Mouse (Mus musculus) hindlimb bud, embryonic 11.5 days (tissue): ENCODE results near the gene Gfap.

Experiments used
- DNase-seq: peaks from one replicate; pipeline ENCODE4 v3.0.0-alpha.2; 2012; ENCODE audit warnings: low read depth, low spot score; ENCODE audit errors: extremely low spot score

Gene Gfap

DNA sequence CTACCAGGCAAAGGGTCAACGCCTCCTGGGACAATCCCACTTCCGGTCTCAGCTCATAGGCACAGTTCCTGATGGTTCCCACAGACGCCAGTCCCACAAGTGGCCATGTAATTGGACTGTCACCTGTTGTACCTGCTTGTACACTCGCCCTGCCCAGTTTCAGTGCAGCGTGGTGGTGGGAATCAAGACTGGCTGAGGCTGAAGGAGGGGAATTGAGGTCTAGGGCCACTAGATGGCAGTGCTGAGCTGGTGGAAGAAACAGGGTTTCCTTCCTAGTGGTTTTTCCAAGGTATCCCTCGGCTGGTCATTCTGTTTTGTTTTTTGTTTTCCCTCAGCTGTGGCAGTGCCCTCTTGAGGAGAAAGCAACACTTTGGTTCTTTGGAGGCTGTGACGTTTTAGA lies at the start of gene Gfap:
Gene Gfap, minus strand, starts transcription at position 150 of the 400 bp plus-strand sequence.
- DNase-seq = peak; percentile 91

DNA sequence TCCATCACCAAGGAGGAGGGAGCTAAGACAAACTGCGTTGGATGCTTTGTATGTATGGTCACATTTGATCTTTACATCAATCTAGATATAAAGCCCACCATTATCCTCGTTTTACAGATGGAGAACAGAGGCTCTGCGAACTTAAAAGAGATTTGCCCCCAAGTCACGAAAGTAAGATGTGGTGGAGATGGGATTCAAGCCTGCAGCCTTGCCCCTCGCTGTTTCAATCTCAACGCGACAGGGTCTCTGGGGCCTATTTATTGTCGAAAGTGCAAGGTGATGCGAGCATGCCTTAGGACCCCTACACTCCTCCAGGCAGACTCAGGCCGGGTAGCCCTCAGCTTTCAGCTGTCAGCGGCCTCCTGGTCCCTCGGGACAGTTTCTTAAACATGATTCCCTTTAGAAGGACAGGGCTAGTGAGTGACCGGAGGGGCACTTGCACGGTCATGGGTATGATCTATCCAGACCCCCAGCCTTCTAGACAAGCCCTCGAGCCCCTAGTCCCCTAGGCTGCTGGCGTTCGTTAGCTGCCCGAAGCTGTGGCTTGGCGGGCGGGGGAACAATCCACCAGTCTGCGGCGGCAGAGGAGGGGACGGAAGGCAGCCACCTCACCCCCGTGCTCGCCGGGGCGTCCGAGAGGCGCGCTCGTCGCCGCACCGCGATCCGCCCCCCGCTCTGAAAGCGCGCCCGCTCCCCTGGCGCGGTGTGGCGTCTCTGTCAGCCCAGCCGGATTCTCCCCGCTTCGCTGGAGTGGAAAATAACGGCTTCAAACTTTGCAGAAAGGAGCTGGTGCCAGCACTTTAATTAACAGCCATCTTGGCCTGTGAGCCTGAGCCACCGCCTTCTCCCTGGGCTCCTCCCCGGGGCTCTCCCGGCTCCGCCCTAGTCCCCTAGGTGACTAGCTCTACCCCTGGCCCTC lies 47.6 kb upstream of the Gfap start:
- DNase-seq = no peak

- DNase-seq = no peak
Observed at GRCm38 (mm10) chr11:102946992-102947343, 46.3 kb upstream of the Gfap start.

- no peak for DNase-seq
Observed at GRCm38 (mm10) chr11:102946265-102946991, 45.7 kb upstream of the Gfap start, which contains the start of gene C1ql1. Gene C1ql1, minus strand, starts transcription at chr11:102946688.

DNA sequence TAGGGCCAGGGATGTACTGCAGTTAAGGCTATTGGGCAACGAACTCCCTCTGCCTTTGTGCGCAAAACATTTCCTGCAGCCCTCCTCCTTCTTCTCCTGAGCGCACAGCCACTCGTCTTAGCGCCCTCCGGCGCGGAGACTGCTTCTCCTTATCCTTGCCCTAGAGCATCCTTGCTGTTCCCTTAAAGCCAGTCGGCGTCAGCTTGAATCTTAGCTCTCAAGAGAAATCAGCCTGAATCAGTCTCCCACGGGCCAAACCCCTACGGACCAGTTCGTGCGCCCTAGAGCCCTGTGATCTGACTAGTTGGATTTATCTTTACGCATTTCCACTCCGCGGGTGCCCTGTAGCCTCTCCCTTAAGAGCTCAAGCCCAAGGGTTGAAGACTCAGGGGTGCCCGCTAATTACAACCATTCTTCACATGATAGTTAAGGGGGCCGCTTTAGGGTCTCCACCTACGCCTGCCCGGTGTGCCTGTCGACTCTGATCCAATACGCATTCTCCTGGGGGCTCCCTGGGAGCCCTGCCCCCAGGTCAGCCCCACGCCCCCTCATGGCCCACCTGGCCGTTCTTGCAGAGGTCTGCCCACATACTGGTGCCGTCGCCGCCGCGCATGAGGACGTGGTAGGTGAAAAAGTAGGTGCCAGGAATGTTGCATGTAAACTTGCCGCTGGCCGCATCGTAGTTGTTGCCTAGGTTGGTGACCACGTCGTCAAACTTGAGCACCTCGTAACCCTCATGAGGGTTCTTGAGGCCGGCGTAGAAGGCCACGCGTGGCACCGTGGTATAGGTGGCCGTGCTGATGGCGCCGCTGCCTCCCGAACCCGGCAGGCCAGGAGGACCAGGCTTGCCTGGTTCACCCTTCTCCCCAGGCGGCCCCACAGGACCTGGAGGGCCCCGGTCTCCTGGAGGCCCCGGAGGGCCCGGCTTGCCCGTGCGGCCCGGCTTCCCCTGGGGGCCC lies 44.9 kb upstream of the Gfap start:
- no peak for DNase-seq

- DNase-seq = no peak
Observed at GRCm38 (mm10) chr11:102941236-102941635, 40.5 kb upstream of the Gfap start.

DNA sequence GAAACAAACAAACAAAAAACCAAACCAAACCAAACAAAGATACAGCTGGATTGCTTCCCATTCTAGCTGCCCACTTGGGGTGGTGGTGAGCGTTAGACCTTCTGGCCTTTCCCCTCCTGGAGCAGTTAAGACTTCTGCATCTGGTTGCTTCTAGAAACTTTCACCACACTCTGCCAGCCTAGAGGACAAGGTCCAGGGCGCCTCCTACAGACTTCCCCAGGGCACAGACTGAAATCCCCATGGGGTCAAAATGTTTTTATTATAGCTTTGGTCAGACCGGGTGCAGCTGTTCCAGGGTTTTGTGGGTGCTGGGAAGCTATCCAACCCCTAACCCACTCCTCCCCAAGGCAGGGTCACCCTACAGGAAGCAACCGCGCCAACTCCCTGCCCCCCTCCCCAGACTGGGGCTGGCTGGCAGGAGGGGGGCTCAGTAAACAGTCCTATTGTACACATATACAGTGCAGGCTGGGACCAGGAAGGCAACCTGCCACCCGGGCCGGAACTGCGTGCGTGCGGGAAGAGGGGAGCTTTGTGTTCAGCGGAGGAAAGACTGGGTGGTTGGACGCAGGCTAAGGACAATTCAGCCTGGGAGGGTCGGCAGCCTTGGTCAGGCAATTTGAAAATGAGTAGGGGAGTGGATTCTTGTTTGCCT lies 38.4 kb upstream of the Gfap start:
- DNase-seq = no peak

DNA sequence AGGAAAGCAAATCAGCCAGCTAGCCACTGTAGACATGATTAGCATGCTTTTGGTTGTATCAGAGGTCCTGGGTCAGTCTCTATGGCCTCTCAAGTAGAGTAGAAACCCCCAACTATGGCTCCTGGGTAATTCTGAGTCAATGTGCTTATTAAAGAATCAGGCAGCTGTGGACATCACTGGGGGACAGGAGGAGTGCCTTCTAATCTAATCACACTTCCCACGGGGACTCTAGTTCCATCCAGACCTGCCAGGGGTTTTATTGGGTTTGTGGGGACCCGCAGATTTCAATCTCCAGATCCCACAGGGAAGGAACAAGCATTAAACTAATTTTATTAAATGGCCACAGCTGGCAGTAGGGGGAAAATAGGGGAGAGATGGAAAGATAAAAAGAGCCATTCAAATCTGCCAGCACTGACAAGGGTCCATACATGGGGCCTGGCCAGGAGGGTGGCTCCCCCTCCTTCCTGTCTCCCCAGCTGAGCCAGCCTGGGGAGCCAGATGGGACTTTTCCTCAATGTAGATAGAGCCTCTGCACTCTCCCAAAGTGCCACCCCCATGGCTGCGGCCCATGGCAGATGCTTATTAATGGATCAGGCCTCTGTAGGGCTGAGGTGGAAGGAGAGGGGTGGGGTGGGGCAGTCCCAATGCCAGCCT lies 36.9 kb upstream of the Gfap start:
- no peak for DNase-seq

DNA sequence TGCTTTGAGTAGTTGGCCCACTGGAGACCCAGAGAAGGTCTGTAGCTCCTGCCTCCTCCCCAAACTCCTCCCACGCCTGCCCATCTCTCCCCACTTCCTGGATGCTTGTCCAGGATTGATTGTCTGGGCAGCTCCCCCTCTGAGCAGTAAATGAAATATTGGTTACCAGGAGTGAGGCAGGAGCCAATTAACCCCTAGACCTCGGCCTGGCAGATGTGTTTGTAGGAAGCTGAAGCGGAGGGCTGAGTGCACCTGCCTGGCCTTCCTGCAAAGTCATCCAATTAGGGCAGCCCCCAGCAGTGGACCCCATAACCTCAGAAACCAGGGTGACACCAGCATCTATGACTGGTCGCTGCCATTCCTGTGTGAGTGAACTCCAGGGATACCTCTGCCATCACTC lies 35.6 kb upstream of the Gfap start:
- no peak for DNase-seq

DNA sequence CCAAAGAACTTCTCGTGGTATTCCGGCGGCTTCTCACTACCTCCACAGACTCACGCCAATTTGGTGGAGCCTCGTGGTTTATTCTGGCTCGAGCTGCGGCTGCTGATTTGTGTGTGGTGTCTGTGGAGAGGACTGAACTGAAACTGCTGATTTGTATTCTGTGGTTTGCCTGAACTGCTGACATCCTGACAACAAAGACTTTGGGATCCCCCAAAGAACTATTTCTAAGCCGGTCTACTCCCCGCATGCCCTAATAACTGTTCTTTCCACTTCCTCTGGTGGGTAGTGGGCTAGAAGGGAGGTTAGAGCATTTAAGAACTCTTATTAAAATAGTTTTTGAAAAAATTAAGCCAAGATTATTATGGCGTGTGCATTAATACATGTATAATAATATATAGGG lies 30.0 kb upstream of the Gfap start:
- DNase-seq = no peak

DNA sequence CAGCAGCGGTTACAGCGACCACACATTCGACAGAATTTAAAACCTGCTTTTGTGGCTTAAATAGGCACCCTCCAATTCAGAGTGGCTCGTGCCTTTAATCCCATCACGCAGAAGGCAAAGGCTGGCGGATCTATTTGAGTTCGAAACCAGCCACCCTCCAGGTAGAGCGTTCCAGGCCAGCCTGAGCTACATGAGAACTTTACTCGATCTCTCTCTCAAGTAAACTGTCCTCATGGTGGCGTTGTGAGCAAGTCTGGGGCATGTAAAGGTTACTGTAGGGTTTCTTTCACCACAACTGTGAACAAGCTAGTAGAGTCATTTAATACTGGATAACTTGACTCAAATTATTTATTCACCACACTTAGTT lies 24.6 kb upstream of the Gfap start:
- DNase-seq = no peak

GRCm38 (mm10) chr11:102924557-102925350 lies 24.0 kb upstream of the Gfap start, which contains the start of gene Kif18b:
Gene Kif18b, minus strand, starts transcription at chr11:102925124.
- peak; percentile 94 for DNase-seq

DNA sequence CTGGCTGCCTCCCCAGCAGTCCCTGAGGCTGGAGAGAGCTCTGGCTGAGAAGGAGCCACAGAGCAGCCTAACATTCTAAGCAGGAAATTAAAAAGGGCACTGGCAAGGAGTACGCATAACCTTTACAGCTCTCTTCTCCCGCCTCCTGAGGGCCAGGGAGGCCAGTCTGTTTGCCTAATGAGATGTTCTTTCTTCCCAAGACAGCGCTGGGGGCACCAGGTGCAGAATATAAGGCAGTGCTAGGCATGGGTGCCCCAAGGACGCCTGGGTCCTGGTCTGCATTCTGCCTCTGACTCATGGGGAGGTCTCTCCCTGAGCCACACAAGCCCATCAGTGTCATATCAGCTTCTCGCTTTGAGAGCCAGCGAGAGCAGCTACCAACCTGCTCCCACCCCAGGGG lies 20.8 kb upstream of the Gfap start:
- no peak for DNase-seq

DNA sequence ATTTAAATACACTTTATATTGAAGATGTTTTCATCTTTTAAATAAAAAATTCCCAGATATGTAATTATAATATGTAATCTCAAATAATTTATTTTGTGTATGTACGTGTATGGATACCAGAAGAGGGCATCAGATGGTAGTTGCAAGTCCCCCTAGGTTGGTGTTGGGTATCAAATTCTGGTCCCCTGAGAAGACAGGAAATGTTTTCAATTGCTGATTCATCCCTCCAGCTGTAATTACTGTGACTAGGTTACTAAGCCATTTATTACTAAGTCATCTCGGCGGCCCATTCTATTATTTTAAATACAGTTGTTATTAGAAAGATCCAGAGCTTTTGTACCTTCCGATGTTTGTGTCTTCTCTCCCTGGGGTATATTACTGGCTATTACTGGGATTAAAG lies 17.4 kb upstream of the Gfap start:
- DNase-seq = no peak

- DNase-seq = no peak
Observed at GRCm38 (mm10) chr11:102915380-102915779, 14.7 kb upstream of the Gfap start.

- DNase-seq = no peak
Observed at GRCm38 (mm10) chr11:102911376-102911775, 10.7 kb upstream of the Gfap start.

DNA sequence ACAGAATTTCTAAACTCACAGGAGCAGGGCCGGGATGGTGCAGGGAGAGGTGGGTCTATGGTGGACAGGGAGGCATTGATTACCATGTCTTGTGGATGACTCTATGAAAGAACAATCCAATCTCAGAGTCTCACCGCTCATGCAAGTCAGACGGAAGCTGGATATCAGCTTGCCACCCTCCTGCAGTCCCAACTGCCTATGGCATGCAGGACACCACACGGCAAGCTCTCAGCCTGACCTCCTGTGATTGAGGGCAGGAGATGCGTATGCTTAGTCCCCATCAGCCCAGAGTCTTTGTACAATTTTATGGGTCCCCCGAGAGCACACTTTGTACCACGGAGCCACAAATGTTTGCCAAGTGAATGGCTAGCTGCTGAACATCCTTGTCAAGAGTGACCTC lies 2.9 kb upstream of the Gfap start:
- no peak for DNase-seq

DNA sequence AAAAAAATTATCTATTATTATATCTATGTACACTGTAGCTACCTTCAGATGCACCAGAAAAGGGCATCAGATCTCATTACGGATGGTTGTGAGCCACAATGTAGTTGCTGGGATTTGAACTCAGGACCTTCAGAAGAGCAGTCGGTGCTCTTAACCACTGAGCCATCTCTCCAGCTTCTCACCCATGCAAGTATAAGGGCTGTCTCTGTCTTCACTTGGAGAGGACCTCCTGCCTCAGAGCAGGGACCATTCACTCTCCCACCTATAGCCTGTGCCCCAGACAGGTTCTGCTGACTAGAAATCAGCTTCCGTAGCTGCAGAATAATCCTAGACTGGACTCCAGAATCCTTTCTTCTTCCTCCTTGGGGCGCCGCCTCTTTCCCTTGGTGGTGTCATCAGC lies 1.4 kb upstream of the Gfap start:
- DNase-seq = no peak

DNA sequence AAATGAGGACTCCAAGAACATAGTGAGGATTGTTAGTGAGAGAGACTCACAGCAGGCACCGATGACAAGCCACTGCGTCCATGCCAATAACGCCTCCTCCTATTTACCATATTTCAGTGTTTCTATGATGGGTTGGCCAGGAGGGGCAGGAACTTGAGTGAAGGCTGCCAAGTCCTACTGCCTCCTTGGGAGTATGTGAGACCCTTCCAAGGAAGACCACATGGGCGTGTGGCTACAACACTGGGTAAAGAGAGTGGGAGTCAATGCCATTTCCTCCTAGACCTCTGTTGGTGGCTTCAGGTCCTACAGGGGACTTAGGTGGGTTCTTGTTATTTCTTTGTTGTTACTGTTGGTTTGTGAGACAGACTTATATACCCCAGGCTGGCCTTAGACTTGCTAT lies 487 bp upstream of the Gfap start:
- DNase-seq = no peak
